Mouse (Mus musculus) frontal cortex, postnatal 36 days (tissue): Measurements from ENCODE around the gene Slc8a3.
A peak's percentile ranks its signal among the peaks of the same experiment; 100 is the strongest.

Experiments
- DNase-seq, 2 experiments: peaks; one replicate each; pipeline ENCODE4 v3.0.0; 2022; ENCODE audit warnings: low spot score in 2 of 2

Slc8a3 gene

GRCm38 (mm10) chr12:81241096-81241495 lies 91.9 kb downstream of the Slc8a3 start:
- no peak for DNase-seq

GRCm38 (mm10) chr12:81237158-81237557 lies 95.8 kb downstream of the Slc8a3 start:
- DNase-seq = no peak

DNA sequence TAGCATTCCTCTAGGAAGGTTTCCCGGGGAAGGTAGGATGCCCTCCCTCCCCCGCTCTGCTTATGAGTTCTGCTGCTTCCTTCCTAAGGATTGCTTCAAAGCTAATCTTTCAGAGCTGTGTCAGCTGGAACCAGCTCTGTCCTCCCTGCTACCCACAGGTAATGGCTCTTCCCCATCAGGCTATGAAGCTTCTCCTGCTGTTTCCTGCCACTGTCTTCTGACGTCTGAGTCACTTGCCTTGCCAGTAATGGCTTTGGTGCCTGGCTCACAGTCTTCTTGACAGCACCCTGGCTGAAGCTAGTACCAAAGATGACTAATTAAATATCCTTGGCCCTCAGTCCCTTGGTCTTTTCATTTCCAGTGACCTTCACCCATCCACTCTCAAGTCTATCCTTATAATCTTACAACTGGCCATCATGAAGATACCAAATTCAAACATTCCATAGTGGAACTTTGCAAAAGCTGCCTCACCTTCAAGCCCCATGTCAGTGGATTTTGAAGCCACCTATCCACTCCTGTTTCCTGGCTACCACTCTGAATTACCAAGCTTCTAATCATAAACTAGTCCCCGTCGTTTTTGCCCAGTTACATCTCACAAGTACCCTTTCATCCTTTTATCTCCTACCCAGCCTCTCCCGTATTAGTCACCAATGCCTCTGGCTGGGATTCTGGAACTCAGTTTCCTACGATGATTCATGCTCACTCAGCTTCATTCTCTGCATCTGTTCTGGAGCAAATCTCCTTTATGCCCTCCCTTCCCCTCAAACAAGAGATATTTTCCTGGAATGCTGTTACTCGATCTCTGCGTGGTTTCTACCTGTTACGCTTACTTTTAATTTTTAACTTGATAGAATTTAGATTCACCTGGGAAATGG lies 97.3 kb downstream of the Slc8a3 start:
- DNase-seq = no peak

GRCm38 (mm10) chr12:81233746-81234380 lies 99.1 kb downstream of the Slc8a3 start:
- DNase-seq = no peak

- DNase-seq = peak; percentile 67 to 87
Observed at GRCm38 (mm10) chr12:81227767-81228460, 105.1 kb downstream of the Slc8a3 start.

- peak in 1 of 2 experiments; percentile 18 for DNase-seq
Observed at GRCm38 (mm10) chr12:81226590-81226989, 106.4 kb downstream of the Slc8a3 start.

DNA sequence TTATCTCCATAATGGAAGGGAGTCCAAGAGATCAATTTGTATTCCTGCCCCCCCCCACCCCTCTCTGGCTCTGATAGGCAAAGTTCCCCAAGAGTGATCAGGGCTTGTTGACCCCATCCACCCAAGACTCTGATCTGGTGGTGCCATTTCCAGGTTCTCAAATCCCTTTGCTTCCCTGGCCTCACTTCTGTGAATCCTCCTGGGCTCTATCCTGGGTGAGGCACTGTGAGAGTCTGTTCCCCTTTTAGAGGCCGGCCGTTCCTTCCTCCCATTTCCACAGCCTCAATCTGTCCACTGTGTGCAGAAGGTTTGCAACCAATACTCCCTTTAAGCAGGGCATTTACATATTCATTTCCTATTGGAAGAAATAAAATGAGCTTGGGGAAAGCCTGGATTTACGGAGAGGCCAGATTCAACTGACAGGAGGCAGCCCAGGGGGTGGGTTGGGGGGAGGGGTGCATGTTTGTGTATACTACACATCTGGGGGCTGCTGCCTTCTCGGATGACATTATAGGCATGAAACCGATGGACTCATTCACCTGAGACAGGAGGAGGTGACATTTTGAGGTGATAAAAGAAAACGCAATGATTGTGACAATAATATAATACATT lies 106.9 kb downstream of the Slc8a3 start:
- no peak for DNase-seq

DNA sequence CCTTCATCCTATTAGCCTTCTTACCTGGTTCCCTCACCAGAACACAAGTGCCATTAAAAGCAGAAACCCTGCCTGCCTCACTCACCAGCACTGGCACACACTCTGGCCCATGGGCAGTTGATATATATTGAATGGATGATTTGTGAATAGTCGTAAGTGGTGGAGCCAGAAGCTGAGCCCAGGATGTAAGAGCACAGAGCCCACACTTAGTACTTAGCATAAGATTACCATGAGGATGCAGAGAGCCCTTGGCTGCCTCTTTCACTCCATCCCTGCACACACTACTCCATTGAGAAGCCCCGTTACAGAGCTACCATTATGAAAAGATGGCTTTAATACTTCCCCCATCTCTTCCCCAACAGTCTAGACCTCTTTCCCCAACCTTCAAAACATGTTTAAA lies 108.1 kb downstream of the Slc8a3 start:
- DNase-seq = no peak

DNA sequence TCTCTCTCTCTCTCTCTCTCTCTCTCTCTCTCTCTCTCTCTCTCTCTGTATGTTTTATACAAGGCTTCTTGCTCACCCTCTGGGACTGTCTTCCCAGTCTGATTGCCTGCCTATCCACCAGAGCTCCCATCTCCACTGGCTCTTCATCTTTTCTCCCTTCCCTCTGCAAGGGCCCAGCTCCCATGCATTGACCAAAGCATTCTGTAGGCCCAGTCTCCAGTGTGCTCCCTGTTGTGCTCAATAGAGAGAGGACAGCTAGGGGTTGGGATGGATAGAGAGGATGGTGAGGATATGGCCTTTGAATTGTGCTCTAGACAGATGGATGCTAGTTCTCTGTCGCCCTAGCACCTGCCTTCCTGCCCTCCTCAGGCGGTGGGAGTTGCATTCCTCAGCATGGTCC lies 109.7 kb downstream of the Slc8a3 start:
- no peak for DNase-seq

- no peak for DNase-seq
Observed at GRCm38 (mm10) chr12:81219339-81219738, 113.6 kb downstream of the Slc8a3 start.

- DNase-seq = no peak
Observed at GRCm38 (mm10) chr12:81208559-81208958, 124.4 kb downstream of the Slc8a3 start.

DNA sequence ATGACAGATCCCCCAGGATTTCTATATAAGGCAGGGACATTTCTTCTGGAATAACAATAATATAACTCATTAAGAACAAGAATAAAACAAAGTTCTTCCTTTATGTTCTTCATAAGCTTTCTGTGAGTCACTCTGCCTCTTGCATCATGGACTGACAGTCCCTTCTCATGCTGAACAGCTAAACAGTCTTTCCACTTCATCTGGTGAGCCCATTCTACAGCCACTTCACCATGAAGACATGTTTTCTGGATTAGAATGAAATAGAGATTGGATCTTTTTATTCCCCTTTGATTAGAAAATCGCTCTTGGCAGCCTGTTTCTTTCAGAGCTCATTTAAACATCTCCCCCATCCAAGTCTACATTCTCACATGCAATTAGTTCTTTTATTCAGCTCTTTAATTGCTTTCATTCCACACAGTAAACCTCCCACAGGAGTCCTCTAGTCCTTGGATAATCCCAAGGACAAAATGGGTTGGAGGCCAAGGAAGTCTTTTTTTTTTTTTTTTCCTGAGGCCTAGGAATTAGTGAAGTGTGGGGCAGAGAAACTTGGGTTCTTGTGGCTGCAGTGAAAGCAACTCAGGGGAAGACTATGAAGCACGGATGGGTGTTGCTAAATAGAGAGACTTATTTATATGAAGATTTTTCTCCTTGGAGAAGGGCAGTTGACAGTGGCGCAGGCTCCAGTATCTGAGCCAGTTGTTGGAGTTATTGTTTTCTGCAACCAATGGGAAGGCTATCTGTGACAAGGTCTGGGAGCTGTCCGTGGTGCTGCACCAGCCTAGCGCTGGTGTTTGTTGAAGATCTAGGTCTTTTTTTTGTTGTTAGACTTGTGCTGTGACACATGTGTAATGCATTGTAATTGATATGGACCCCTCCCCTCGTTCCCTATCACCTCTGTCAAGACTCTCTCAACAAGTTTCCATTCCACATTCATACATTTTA lies 127.1 kb downstream of the Slc8a3 start:
- DNase-seq = no peak

- no peak for DNase-seq
Observed at GRCm38 (mm10) chr12:81203226-81203625, 129.8 kb downstream of the Slc8a3 start.

DNA sequence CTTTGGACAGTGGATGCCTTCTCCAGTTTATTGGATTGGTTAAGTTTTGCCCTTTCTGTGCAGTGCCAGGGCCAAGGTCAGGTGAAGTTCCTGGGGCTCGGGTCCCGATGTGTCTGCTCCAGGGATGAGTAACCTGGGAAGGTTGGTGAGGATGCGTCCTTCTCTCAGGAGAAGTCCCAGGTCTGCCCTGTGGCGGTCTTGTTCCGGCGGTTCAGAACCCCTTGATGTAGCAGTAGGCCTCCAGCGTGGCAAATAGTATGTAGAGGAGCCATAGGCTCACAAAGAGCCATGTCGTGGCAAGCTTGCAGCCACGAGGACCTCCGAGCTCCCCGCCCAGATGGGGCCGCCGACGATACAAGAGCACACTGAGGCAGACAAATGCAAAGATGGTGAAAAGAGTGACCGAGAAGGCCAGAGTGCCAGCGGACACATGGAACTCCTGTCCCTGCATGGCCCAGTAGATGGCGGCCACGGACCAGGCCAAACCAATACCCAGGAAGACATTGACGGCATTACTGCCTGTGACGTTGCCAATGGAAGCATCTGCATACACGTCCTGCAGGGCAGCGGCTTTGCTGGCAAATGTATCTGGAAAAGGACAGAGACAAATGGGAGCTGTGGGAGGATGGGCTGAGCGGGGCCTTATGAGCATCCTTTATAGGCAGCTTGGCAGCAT lies 133.6 kb downstream of the Slc8a3 start:
- peak; percentile 74 to 86 for DNase-seq

DNA sequence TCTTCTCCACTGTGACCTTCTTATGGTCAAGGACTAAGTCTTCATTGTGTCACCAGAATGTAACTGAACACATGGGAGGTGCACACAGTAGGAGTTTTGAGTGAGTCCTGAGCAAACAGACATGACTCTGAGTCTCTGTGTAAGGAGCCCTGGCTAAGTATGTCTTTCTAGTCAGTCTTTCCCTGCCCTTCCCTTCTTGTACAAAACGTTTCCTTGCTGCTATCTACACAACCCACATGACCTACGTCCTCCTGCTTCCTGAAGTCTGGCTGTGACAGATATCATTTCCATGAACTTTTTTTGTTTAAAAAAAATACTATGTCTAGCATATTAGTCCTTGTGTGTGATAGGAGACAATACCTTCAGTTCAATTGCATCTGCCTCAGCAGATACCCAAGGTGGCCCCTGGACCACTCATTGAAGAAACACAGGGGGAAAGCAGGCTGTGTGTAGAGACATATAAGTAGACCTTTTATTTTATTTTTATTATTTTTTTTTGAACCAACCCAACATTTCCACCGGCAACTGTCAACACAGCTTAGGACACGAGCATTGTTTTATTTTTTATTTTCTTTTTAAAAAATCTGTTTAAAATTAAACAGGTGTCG lies 135.4 kb downstream of the Slc8a3 start:
- DNase-seq = no peak

DNA sequence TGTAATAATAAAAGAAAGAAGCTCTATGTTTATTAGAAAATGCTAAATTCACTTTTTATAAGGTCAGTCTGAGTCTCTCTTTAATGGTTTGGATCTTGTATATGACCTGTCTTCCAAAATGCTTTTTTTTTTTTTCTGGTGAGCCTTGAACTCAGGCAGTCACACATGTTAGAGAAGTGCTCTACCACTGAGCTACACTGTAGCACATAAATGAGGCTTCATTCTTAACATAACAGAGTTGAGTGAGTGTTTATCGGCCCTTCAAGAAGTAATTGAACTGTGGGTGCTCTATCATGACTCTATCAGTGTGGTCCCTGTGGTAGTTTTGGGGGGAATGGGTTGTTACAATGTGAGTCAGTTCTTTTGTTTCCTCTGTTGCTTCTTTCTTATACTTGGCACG lies 139.0 kb downstream of the Slc8a3 start:
- DNase-seq = no peak

GRCm38 (mm10) chr12:81189636-81190035 lies 143.3 kb downstream of the Slc8a3 start:
- DNase-seq = no peak

DNA sequence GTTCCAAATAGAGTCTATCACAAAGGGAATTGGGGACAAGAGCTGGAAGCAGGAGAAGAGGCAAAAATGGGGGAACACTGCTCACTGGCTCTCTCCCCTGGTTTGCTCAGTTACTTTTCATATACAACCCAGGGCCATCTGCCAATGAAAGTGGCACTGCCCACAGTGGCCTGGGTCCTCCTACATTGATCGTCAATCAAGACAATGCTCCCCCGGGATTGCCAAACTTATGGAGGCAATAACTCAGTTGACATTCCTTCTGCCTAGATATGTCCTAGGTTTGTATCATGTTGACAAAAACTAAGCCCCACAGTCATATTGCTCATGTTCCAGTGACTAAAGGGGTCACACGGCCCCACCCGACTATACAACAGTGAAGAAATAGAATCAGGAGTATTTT lies 144.0 kb downstream of the Slc8a3 start:
- no peak for DNase-seq

DNA sequence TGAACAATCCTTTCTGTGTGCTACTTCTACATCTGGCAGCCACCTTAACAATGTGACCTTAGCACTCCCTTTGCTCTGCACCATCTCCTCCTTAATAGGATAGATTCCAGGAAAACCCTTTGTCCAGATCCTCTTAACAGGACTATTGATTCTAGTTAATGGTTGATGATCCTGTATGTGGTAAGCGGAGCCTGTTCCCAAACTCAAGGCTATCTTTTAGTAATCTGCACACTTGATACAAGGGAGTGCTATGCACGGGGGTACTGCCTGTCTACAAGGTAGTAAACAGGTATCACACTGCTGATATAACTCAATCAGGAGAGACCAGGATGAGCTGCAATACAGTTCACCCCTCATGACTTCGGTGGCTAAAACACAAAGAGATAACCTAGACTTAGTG lies 144.6 kb downstream of the Slc8a3 start:
- no peak for DNase-seq

GRCm38 (mm10) chr12:81186668-81187067 lies 146.3 kb downstream of the Slc8a3 start:
- DNase-seq = no peak
